Mouse (Mus musculus) splenic B cell, adult 2 months (primary cell): ENCODE data around the gene Pcgf5.

Experiments used
- DNase-seq: peaks from one replicate; pipeline ENCODE4 v3.0.0-alpha.2; 2011; ENCODE audit warnings: low read depth, low spot score
- H3K27me3 ChIP-seq: 2 replicates; pipeline ENCODE4 v1.6.1; 2012; ENCODE audit warnings: mild to moderate bottlenecking, low read length, moderate library complexity, mixed read lengths; ENCODE audit not compliant: control insufficient read depth, poor library complexity, insufficient read depth, severe bottlenecking
- H3K36me3 ChIP-seq: 2 replicates; pipeline ENCODE4 v1.6.1; 2012; ENCODE audit warnings: mild to moderate bottlenecking, low read length, moderate library complexity, mixed read lengths; ENCODE audit not compliant: control insufficient read depth, poor library complexity, insufficient read depth, severe bottlenecking

Pcgf5 gene

DNA sequence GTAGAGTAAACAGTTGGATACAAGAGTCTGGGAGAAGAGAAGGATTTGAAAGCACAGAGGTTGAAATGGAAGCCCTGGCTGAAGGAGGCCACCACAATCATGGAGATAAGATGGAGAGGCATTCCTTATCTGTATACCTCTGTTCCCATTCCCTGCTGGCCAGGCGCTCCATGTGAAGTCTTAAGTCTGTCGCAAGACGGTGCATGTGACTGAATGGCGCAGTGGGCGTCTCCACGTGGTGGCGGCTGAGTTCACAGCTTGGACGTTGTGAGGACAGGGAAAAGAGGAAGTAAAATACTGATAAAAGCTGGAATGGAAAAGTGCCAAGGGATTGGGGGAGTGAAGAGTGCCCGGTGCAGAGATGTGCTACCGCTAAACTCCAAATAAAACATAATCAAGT, 23.4 kb downstream of the Pcgf5 start:
- H3K36me3 ChIP-seq, result no peaks in the 10 kb centered on the region
- no peaks in the 10 kb centered on the region for H3K27me3 ChIP-seq
- DNase-seq, result no peak

DNA sequence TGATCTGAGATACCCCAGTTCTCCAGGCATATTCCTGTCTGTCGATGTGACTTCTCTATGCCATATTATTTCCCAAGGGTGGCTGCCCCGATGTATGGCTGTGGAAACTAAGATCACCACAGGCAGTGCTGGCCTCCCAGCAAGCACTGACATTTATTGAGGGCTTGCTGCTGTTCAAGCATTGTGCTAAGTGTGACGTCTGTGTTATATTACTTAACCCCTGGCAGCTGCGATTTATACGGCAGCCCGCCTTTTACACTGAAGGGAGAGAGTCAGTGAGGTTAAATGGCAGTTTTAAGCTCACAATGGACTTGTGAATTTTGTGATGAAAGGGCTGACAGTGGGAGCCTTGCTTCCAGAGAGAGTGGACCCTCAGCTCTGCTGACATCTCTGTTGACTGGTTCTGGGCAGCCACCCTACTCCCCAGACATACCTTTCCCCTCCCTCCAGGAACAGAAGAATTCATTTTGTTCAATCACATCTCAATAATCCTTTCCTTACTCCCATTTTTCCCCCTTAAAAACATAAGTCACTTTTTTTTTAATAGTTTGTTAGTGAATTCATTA, 25.0 kb downstream of the Pcgf5 start:
- Histone ChIP-seq H3K27me3 (no peaks in the 10 kb centered on the region), H3K36me3 (no peaks in the 10 kb centered on the region)
- no peak for DNase-seq

DNA sequence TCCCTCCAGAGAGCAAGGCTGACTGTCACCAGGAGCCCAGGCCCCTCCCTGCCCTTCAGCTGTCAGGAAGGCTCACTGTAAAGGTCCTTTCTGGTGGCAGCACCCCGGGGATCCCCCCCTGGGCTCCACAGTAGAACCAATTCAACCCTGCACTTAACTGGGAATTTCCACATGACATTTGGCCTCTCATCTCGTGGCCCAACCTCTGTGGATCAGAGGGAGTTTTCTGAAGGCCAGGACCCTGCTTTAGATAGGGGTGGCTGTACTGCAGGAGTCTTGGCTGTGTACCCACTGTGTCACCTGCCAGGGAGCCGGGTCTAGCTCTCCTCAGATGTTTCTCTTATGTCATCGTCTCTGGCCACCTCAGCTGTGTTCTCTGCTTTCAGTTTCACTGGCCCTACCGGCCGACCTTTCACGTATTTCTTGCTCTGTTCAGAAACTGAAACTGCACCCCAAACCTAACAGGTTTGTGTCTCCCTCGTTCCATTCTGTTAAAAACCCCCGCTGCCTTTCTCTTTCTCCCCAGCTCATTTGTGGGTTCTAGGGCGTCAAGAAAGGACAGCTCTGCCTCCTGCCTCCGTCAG, 27.2 kb downstream of the Pcgf5 start:
- no peaks in the 10 kb centered on the region for H3K27me3 ChIP-seq
- peak; percentile 79 for DNase-seq
- no peaks in the 10 kb centered on the region for H3K36me3 ChIP-seq

DNA sequence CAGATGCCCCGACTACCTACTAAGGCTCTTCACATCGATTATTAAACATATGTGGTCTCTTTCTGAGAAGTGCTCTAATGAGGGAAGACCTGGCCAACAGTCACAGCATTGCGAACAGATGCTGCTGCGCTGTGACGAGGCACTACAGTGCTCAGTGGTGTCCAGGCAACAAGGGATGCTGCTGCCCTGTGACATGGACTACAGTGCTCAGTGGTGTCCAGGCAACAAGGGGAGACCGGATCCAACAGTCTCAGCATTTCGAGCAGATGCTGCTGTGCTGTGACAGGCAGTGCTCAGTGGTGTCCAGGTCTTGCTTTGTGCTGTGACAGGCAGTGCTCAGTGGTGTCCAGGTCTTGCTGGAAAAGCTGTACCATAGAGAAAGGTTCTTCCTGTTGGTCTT, 29.6 kb downstream of the Pcgf5 start:
- no peak for DNase-seq
- no peaks in the 10 kb centered on the region for H3K36me3 ChIP-seq
- no peaks in the 10 kb centered on the region for H3K27me3 ChIP-seq

DNA sequence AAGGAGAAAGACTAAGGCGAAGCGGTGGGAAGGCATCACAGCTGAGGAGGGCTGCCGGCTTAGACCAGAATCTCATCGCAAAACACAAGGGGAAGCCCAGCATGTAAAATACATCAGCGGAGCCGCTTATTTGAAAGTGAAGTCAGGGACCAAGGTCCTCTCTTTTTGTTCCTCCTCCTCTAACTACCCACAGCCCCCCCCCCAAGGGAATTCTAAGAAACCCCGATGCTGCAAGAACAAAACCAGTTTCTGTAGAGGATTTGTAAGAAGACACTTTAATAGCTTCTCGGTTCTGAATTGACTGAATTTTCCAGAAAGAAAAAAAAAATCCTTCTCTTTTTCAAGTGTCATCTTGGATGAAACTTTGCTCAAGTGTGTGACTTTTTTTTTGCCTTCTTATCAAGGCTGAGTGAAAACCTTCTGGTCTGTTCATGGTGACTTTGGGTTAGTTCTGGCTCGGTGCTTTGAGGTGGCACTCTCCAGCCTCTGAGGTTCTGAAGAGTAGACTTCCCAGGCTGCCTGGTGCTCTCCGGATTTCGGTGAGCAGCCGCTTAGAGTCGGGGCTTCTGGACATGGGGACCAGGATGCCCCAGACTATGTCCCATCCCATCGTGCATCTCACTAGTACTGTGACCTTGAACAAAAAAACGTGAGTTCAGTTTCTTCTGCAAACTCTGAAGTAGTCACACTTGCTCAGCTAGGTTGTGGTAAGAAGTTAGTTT, 30.6 kb downstream of the Pcgf5 start:
- DNase-seq, result peak; percentile 54
- Histone ChIP-seq H3K27me3 (no peaks in the 10 kb centered on the region), H3K36me3 (no peaks in the 10 kb centered on the region)

DNA sequence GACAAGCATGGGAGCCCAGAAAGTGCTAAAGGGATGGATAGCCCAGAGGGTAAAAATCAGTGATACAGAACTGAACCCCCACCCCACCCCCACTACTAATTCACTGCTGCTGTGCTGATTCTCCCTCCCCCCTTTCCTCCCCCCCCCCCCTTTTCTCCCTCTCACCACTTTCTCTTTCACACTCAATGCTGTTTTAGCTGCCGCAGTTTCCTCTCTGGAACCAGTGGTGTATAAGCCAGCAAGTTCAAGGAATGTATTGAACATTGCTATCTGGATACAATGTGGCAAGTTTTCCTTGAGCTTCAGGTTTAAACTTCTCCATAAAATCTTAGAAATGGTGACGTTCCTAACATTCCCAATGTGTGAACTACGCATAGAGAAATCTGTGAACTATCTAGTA, 34.8 kb downstream of the Pcgf5 start:
- no peak for DNase-seq
- H3K27me3 ChIP-seq, result no peaks in the 10 kb centered on the region
- no peaks in the 10 kb centered on the region for H3K36me3 ChIP-seq

DNA sequence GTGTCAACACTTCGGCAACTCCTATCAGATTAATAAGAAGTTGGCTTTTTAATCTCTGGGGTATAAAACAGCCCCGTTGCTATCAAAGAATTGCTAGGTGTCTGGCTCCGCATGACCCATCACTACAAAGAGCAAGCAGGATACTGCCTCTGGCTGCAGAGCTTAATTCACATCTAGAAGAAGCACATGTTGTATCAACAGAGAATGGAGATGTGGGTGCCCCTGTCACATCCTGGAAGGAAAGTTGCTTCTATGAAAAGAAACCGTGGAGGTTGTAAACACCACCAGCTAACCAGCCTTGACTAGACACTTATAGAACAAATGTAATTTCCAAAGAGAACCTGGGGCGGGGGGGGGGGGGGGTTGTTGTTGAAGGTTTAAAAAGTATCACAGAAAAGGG, 35.9 kb downstream of the Pcgf5 start:
- no peak for DNase-seq
- Histone ChIP-seq H3K27me3 (no peaks in the 10 kb centered on the region; the same call in 1 of the 2 replicates), H3K36me3 (no peaks in the 10 kb centered on the region)

DNA sequence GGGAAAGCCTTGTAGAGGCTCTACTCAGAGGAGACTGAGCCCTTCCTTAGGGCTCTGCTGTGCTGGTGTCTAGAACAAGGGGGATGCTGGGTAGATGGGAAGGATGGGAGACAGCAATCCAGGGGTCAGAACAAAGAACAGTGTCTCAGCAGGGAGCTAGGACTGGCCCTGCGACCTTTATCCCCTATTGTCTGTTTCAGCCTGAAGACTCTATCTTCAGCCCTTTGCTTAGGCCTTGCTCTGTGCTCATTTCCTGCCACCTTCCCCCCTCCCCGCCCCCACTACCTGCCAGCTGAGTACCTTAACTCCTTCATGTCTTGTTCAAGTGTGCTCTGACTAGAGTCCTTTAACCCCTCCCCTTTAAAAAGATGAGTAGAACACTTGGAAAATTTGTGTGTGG, 36.3 kb downstream of the Pcgf5 start:
- H3K27me3 ChIP-seq, result no peaks in the 10 kb centered on the region; the same call in 1 of the 2 replicates
- H3K36me3 ChIP-seq, result no peaks in the 10 kb centered on the region
- peak; percentile 12 for DNase-seq

DNA sequence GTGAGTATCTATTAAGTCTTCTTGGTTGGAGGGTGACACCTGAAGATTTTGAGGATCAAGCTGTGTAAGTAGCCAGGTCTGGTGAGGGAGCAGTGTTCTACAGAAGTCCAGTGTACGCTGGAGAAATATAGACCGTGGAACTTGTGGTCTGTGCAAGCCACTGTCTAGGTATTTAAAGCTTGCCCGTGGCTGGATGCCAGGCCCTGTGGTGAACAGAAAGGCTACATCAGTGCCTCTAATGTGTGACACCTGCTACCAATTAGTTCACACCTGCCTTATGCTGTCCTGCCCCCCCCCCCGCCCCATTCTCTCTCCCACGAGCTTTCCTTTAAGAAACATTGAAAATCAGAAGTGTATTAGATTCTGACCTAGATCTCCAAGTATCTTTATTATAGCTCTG, 40.4 kb downstream of the Pcgf5 start:
- Histone ChIP-seq H3K27me3 (no peaks in the 10 kb centered on the region; the same call in 1 of the 2 replicates), H3K36me3 (no peaks in the 10 kb centered on the region)
- DNase-seq, result no peak

DNA sequence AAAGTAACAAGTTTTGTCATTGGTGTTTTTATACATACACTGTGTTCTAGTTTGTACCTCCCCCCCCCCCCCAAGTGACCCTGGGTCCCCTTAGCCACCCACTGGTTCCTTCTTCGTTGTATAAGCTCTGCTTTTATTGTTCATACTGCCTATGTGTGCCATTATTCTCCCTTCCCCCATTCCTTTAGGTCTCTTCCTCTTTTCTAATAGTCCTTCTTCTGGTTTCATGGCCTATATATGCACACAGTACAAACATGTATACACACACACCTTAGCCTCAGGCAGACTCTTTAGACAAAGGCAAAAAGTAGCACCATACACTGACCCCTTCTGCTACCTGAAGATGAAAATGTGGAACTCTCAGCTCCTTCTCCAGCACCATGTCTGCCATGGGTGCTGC, 42.6 kb downstream of the Pcgf5 start:
- no peaks in the 10 kb centered on the region for H3K36me3 ChIP-seq
- DNase-seq, result peak; percentile 45
- H3K27me3 ChIP-seq, result no peaks in the 10 kb centered on the region; the same call in 1 of the 2 replicates

DNA sequence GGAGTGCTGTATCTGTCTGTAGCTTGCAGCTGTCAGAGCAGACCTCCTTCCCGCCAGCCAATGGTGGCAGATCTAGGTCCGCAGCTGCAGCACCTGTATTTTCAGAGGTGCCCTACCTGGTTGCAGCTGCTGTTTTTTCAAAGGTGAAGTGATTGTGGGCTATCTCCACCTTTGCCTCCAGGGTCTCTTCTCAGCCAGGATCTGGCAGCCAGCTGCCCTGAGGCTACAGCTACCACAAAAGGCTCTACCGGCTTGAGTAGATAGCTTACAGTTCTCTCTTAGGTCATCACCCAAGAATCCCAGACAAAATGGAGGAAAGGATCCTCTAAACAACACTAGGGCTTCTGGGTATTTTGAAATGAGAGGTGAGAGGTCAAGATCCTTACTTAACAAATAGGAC, 50.4 kb downstream of the Pcgf5 start:
- H3K27me3 ChIP-seq, result no peaks in the 10 kb centered on the region
- H3K36me3 ChIP-seq, result no peaks in the 10 kb centered on the region
- no peak for DNase-seq

DNA sequence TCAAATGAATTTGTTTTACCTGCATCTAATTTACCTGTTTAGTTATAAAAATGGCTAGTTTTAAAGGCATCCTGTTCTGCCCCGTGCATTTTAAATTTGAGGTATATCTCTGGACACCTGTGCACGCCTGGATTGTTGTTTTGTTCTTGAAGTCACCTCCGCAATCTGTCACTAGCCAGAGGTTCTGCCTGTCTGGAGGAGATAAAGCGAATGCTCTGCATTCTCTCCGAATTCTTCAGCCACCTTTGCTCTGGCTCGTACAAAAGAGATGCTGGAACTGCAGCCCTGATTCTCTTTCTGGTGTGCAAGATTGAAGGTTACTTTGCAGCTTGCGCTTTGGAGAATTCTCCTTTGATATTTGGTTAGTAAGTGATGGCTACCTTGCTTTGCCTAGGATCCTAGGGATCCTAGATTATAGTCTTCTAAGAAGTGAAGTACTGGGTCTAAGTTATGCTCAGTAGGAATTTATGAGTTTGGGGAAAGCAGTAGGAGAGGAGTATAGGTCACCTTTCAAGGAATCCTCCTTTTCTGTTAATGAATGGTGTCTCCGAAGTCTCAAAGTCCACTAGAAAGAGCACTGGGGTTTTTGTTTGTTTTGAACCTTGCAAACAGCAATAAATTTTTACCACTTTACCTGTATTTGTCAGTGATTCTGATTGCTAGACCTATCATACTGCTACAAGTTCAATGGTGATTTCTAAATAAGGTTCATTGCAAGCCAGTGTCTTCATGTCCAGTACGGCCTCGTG, 60.4 kb downstream of the Pcgf5 start:
- DNase-seq, result no peak
- Histone ChIP-seq H3K36me3 (0 out of 2 replicates have a peak, but pooled peaks cover 2% of the 10 kb centered on the region), H3K27me3 (no peaks in the 10 kb centered on the region)

DNA sequence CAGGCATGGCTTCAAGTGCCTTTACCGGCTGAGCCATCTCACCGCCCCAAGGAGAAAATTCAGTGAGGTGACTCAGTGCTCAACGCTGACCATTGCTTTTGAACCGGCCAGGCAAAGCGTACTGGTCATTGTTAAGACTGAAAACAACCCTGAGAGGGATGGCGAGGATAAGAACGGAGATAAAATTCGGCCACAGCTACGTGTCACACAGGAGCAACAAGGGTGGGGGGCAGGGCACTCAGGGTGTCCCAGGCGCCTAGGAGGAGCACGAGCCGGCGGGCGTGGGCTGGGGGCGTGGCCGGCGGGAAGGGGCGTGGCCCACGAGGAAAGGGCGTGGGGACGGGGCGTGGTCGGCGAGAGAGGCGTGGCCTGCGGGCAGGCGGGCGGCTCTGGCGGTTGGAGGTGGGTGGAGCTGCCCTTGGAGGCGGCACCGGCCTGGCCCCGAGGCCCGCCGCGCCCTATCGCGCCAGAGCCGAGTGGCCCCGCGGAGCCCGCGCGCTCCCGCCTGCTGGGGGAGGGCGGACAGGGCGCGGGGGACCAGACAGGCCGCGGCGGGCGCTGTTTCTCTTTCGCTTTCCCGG, 61.3 kb downstream of the Pcgf5 start:
- Histone ChIP-seq H3K27me3 (no peaks in the 10 kb centered on the region), H3K36me3 (0 out of 2 replicates have a peak, but pooled peaks cover 2% of the 10 kb centered on the region)
- peak; percentile 96 for DNase-seq

DNA sequence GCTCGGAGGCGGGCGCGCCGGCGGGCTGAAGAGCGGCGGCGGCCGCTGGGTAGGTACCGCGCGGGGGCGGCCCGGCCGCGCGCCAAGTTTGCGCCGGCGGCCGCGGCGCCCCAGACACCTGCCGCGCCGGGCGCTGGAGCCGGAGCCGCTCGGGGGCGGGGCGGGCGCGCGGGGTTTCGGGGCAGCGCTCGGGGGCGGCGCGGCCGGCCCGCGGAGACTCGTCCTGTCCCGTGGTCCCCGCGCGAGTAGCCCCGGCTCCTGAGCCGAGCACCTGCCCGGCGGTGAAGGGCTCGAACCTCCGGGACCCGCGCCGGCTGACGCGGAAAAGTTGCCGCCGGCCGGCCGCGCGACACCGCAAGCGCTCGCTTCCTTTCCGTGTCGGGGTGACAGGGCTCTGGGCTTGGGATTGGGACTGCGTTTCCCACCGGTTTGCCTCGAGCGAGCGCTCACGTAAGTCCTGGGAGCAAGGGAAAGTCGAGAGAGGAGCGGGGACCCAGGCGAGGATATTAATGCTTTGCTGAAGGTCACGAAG, 61.8 kb downstream of the Pcgf5 start:
- H3K36me3 ChIP-seq, result 0 out of 2 replicates have a peak, but pooled peaks cover 2% of the 10 kb centered on the region
- no peaks in the 10 kb centered on the region for H3K27me3 ChIP-seq
- DNase-seq, result no peak
